Mouse (Mus musculus) heart, adult 8-10 months (tissue): ENCODE measurements at regions not wholly inside any gene's neighbourhood (a gene's known extent, or its start where the extent isn't known, plus 50 kb on each side); places are given as distances from the start of the nearest gene placed in this dataset.
"Not testable (repeated sequence)": the region's sequence is repeated elsewhere in the genome, so short reads cannot be mapped to it uniquely, and the experiment has no call there.

Experiments
- DNase-seq: peaks from one replicate; pipeline ENCODE4 v3.0.0; 2022; ENCODE audit warnings: low spot score

DNA sequence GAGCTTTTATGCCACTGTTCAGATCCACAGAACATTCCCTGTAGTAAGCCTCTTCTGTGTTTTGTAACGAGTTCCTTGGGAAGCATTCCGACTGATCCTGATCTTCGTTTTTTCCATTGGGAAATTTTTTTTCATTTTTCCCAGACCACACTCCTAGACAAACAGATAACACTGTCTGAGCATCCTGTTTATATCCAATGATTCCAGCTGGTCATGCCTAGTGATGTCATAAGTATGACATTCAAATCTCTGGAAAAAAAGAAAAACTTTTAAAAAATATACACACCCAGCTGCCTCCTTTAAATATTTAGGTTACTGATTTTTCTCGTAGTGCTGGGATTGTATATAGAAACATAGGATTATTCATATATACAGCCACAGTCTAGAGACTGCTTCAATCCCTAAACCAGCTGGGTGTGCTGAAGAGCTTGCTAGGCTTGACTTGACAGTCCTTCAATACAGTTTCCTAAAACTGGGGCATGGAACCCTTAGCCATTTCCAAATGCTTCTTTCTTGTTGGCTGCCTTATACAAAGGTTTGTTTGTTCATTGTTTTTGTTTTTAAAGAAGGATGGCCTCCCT is 116.0 kb upstream of the Ghr start:
- peak; percentile 41 for DNase-seq

- no peak for DNase-seq
Measured at GRCm38 (mm10) chr15:3685254-3685653, 102.0 kb upstream of the Ghr start.

GRCm38 (mm10) chr15:3677026-3677425 is 93.7 kb upstream of the Ghr start:
- DNase-seq: not testable (repeated sequence)

GRCm38 (mm10) chr15:3672586-3672985 is 89.3 kb upstream of the Ghr start:
- no peak for DNase-seq

- DNase-seq: peak; percentile 3
Measured at GRCm38 (mm10) chr15:3671169-3671568, 87.9 kb upstream of the Ghr start.

GRCm38 (mm10) chr15:3669411-3669810 is 86.1 kb upstream of the Ghr start:
- no peak for DNase-seq

DNA sequence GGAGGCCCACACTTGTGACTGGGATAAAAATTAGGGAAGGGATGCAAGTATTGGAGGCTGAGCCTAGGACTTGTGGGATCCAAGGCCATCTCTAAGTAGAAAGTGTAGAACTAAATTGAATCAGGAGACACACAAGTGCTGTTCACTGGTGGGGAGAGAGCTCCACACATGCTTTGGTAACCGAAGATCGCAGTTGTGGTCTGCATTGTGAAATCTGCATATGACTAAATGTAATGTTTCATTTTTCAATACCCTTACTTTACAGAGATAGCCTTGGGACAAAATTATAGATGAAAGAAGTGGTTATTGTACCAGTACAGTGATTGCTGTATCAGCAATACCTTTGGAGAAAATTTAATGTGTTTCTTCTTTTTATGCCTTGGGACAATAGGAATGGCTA is 85.6 kb upstream of the Ghr start:
- DNase-seq: no peak

DNA sequence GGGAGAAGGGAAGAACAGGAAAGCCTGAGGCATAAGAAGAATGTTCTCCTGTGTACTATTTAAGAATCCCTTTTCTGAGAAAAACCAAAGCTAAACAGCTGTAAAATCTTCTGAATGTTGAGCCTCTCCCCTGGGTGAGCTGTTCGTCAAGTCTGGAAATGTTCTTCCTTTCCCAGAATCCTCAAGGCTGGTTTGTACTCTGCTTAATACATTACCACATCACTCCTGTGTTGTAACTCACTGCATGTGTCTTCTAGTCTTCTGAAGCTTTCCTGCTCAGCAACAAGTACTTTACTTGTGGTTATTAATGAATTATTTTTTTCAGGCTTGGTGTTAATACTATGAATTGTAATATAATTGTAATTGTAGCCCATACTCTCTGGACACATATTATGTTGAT is 65.4 kb upstream of the Ghr start:
- DNase-seq: no peak

DNA sequence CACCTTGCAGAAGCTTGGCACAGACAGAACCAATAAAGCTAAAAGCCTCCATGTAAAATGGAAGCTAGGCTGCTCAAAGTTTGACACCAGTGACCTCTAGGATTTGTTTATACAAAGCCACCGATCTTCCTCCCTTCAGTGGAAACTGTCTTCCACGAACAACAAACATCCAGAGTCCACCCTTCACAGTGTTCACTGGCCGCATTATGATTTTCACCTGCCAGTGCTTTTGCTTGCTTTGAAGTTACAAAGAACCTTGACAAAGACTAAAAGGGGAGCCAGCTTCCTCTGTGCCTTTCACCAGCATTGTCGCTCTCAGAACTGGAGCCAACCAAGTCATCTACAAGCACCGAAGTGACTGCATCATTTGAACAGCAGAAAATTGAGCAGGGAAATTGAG is 56.8 kb upstream of the Ghr start:
- no peak for DNase-seq
